Mouse (Mus musculus) stomach, embryonic 15.5 days (tissue): Measurements from ENCODE around the gene Serinc5. TPM values are rescaled to one million over a fixed set of nuclear protein-coding genes. Genes with fewer than 3 reads are reported as not detected.

Experiments used
- ATAC-seq: fragments of 200-750 bp; cut with Nextera tagmentation; 2 replicates; pipeline ENCODE4 v1.8.0; 2017; ENCODE audit warnings: low read depth, moderate number of reproducible peaks, moderate TSS enrichment; ENCODE audit not compliant: insufficient read depth, low FRiP score
- H3K27ac ChIP-seq: fragments of 300-500 bp; sonication (generic); 2 replicates; pipeline ENCODE4 v1.5.1; 2015; ENCODE audit warnings: mild to moderate bottlenecking, inconsistent platforms
- H3K27me3 ChIP-seq: fragments of 300-500 bp; sonication (generic); replicated peaks from 2 replicates; pipeline ENCODE4 v1.6.1; 2015; ENCODE audit warnings: inconsistent platforms
- H3K36me3 ChIP-seq: fragments of 300-500 bp; sonication (generic); 2 replicates; pipeline ENCODE4 v1.6.1; 2015; ENCODE audit warnings: inconsistent platforms
- H3K4me1 ChIP-seq: fragments of 300-500 bp; sonication (generic); 2 replicates; pipeline ENCODE4 v1.6.1; 2015; ENCODE audit warnings: inconsistent platforms
- H3K4me2 ChIP-seq: fragments of 300-500 bp; sonication (generic); 2 replicates; pipeline ENCODE4 v1.6.1; 2015; ENCODE audit warnings: mild to moderate bottlenecking, inconsistent platforms
- H3K4me3 ChIP-seq: fragments of 300-500 bp; sonication (generic); replicated peaks from 2 replicates; pipeline ENCODE4 v1.5.1; 2015; ENCODE audit warnings: inconsistent platforms
- H3K9ac ChIP-seq: fragments of 300-500 bp; sonication (generic); 2 replicates; pipeline ENCODE4 v1.6.1; 2015; ENCODE audit warnings: inconsistent platforms
- H3K9me3 ChIP-seq: fragments of 300-500 bp; sonication (generic); 2 replicates; pipeline ENCODE4 v1.6.1; 2016; ENCODE audit warnings: inconsistent platforms
- WGBS: fragments of 180-500 bp; shearing (Covaris S2); methylation state at CpG from one replicate; pipeline ENCODE4 v1.1.7; 2015; 5-methylcytosine and 5-hydroxymethylcytosine counted together
- polyA plus RNA-seq: library from polyadenylated mRNA; unstranded; fragments of >200 nt; fragmentation: Nextera tagmentation; extraction: Ambion mirVana; gene quantifications from 2 replicates; pipeline ENCODE4 v1.2.1, GENCODE M21; 2015

The Serinc5 gene
- polyA plus RNA-seq, 1 experiment from 2014 or later: 21.9 TPM

GRCm38 (mm10) chr13:92647695-92648094 is 36.8 kb downstream of the Serinc5 start:
- 44% methylated on average over 2 of the region's 2 CpGs for WGBS
- Histone ChIP-seq H3K4me2 (no peak overlapping the region), H3K36me3 (no peaks in the 10 kb centered on the region), H3K9me3 (no peaks in the 10 kb centered on the region), H3K9ac (no peak overlapping the region), H3K27ac (no peak overlapping the region), H3K27me3 (no peaks in the 10 kb centered on the region), H3K4me1 (peaks cover 12% of the 10 kb centered on the region; the same call in 1 of the 2 replicates), H3K4me3 (no peak overlapping the region)
- ATAC-seq: no peak

DNA sequence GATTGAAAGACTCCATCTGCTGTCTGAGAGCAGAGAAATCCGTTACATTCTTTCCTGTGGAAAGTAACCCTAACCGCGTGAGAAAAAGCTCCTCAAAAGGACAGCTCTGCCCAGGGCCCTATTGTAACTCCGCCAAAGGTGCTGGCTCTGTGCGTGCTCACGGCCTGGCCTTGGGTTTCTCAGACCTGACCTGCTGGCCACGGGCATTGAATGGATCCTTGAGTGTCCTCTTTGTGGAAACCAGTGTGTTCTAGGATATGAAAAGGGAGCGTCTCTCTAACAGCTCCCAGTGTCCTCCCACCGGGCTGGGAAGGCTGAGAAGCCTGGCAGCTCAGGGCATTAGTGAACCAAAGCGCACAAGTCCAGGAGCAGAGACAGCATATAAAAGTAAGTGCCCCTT is 38.2 kb downstream of the Serinc5 start:
- Histone ChIP-seq H3K4me3 (no peak overlapping the region), H3K9ac (no peak overlapping the region), H3K4me2 (no peak overlapping the region), H3K4me1 (peaks cover 18% of the 10 kb centered on the region), H3K27me3 (no peaks in the 10 kb centered on the region), H3K36me3 (no peaks in the 10 kb centered on the region), H3K9me3 (no peaks in the 10 kb centered on the region), H3K27ac (no peak overlapping the region)
- no peak for ATAC-seq
- 86% methylated on average over 10 of the region's 10 CpGs for WGBS

DNA sequence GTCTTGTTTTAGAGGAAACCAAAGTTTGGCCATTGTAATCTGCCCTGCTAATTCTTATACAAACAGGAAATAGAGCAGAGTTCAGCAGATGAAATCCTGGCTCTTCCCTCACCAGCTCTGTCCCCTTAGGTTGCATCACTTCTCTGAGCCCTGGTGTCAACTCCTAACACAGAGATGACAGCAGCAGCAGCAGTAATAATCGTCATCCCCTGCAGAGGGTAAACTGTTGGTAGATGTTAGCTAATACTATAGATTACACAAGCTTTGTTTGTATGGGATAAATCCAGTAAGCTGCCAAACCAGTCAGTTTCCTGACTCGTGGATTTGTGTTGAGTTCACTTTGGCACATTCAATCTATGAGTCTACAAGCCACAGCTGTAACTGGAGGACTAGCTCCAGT is 40.1 kb downstream of the Serinc5 start:
- peak; percentile 51; the same call in 1 of the 2 replicates for ATAC-seq
- 17% methylated on average over 2 of the region's 2 CpGs for WGBS
- Histone ChIP-seq H3K9ac (no peak overlapping the region), H3K27me3 (no peaks in the 10 kb centered on the region), H3K4me3 (no peak overlapping the region), H3K4me1 (peaks cover 18% of the 10 kb centered on the region), H3K4me2 (no peak overlapping the region), H3K9me3 (no peaks in the 10 kb centered on the region), H3K27ac (peak overlapping the region; percentile 28; the same call in 1 of the 2 replicates), H3K36me3 (no peaks in the 10 kb centered on the region)

- H3K9ac ChIP-seq: no peak overlapping the region
- H3K4me1 ChIP-seq: peaks cover 22% of the 10 kb centered on the region
- H3K4me2 ChIP-seq: no peak overlapping the region
- H3K4me3 ChIP-seq: no peak overlapping the region
- no peak overlapping the region for H3K27ac ChIP-seq
- 65% methylated on average over 2 of the region's 2 CpGs for WGBS
- H3K36me3 ChIP-seq: no peaks in the 10 kb centered on the region
- no peak for ATAC-seq
- no peaks in the 10 kb centered on the region for H3K27me3 ChIP-seq
- H3K9me3 ChIP-seq: no peaks in the 10 kb centered on the region
Observed at GRCm38 (mm10) chr13:92652498-92652897, 41.6 kb downstream of the Serinc5 start.

GRCm38 (mm10) chr13:92653283-92653682 is 42.4 kb downstream of the Serinc5 start:
- Histone ChIP-seq H3K9ac (no peak overlapping the region), H3K27ac (no peak overlapping the region; the same call in 1 of the 2 replicates)

DNA sequence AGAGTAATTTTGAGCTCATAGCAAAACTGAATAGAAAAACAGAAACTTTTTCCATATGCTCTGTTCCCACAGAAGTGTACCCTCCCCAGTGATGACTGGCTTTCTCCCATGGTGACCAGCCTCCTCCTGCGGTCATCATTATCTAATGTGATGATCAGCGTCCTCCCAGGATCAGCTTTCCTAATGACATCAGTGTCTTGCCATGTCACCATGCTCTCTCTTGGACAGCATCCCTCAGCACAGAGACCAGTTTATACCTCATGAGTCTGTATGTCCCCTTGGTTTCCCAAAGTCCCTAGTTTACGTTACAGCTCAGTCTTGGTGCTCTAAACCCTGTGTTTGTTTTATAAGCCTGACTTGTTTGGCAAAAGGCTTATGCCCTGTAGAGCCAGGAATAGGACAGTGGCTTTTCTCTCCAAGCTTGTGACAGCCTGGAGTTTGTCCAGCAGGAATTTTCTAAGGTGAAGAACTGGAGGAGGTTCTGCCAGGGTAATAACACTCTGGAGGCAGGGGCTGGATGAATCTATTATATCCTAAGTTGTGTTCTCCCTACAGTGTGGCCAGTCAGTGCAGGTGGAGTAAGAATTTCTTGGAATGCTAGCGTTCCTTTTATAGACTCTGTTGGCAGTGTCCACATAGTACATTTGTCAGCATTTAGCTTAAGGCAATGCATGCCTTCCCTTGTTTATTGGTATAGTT is 46.1 kb downstream of the Serinc5 start:
- H3K4me3 ChIP-seq: no peak overlapping the region
- H3K9me3 ChIP-seq: no peaks in the 10 kb centered on the region
- peaks cover 8% of the 10 kb centered on the region; the same call in 1 of the 2 replicates for H3K36me3 ChIP-seq
- H3K4me2 ChIP-seq: no peak overlapping the region
- peaks cover 19% of the 10 kb centered on the region for H3K4me1 ChIP-seq
- no peak overlapping the region for H3K9ac ChIP-seq
- no peaks in the 10 kb centered on the region for H3K27me3 ChIP-seq
- no peak overlapping the region for H3K27ac ChIP-seq
- ATAC-seq: no peak
- whole genome bisulfite sequencing: 49% methylated on average over 4 of the region's 4 CpGs

More at GRCm38 (mm10) chr13:92653283-92653682, 42.4 kb downstream of the Serinc5 start:
- H3K9me3 ChIP-seq: no peaks in the 10 kb centered on the region
- H3K36me3 ChIP-seq: no peaks in the 10 kb centered on the region
- no peak overlapping the region for H3K4me3 ChIP-seq
- 12% methylated on average over 5 of the region's 5 CpGs for WGBS
- no peaks in the 10 kb centered on the region for H3K27me3 ChIP-seq
- peak; percentile 64; the same call in 1 of the 2 replicates for ATAC-seq
- H3K4me1 ChIP-seq: peaks cover 27% of the 10 kb centered on the region
- H3K4me2 ChIP-seq: peak overlapping the region; percentile 1; the same call in 1 of the 2 replicates

GRCm38 (mm10) chr13:92659611-92660010 is 48.7 kb downstream of the Serinc5 start:
- peaks cover 12% of the 10 kb centered on the region for H3K4me1 ChIP-seq
- no peak for ATAC-seq
- H3K9me3 ChIP-seq: no peaks in the 10 kb centered on the region
- H3K4me2 ChIP-seq: no peak overlapping the region
- no peak overlapping the region for H3K27ac ChIP-seq
- no peaks in the 10 kb centered on the region for H3K27me3 ChIP-seq
- no peak overlapping the region for H3K4me3 ChIP-seq
- WGBS: 76% methylated on average over 3 of the region's 3 CpGs
- no peak overlapping the region for H3K9ac ChIP-seq
- peaks cover 8% of the 10 kb centered on the region; the same call in 1 of the 2 replicates for H3K36me3 ChIP-seq

GRCm38 (mm10) chr13:92662555-92663286 is 51.8 kb downstream of the Serinc5 start:
- Histone ChIP-seq H3K9me3 (no peaks in the 10 kb centered on the region), H3K27ac (0 out of 2 replicates have a peak overlapping the region, but pooled peaks have one; percentile 33), H3K4me3 (no peak overlapping the region), H3K9ac (no peak overlapping the region), H3K4me2 (no peak overlapping the region), H3K36me3 (peaks cover 8% of the 10 kb centered on the region; the same call in 1 of the 2 replicates), H3K27me3 (no peaks in the 10 kb centered on the region), H3K4me1 (peaks cover 6% of the 10 kb centered on the region; the same call in 1 of the 2 replicates)
- whole genome bisulfite sequencing: 56% methylated on average over 8 of the region's 8 CpGs
- ATAC-seq: peak; percentile 48; the same call in 1 of the 2 replicates

- Histone ChIP-seq H3K36me3 (peaks cover 8% of the 10 kb centered on the region; the same call in 1 of the 2 replicates), H3K4me1 (0 out of 2 replicates have a peak, but pooled peaks cover 3% of the 10 kb centered on the region), H3K4me2 (no peak overlapping the region), H3K4me3 (no peak overlapping the region), H3K9ac (no peak overlapping the region), H3K27me3 (no peaks in the 10 kb centered on the region), H3K27ac (no peak overlapping the region), H3K9me3 (no peaks in the 10 kb centered on the region)
- 69% methylated on average over 4 of the region's 4 CpGs for WGBS
- no peak for ATAC-seq
Observed at GRCm38 (mm10) chr13:92665008-92665407, 54.1 kb downstream of the Serinc5 start.

GRCm38 (mm10) chr13:92668214-92668985 is 57.5 kb downstream of the Serinc5 start:
- Histone ChIP-seq H3K9ac (no peak overlapping the region), H3K4me1 (no peaks in the 10 kb centered on the region), H3K36me3 (no peaks in the 10 kb centered on the region), H3K4me3 (no peak overlapping the region), H3K27me3 (no peaks in the 10 kb centered on the region), H3K9me3 (no peaks in the 10 kb centered on the region), H3K4me2 (no peak overlapping the region), H3K27ac (no peak overlapping the region)
- WGBS: 92% methylated on average over 6 of the region's 6 CpGs
- no peak for ATAC-seq

- Histone ChIP-seq H3K4me3 (no peak overlapping the region), H3K9me3 (no peaks in the 10 kb centered on the region), H3K4me1 (peaks cover 13% of the 10 kb centered on the region), H3K27me3 (no peaks in the 10 kb centered on the region), H3K4me2 (no peak overlapping the region), H3K36me3 (no peaks in the 10 kb centered on the region), H3K9ac (no peak overlapping the region), H3K27ac (no peak overlapping the region)
- no peak for ATAC-seq
- 65% methylated on average over 1 of the region's 1 CpGs for WGBS
Observed at GRCm38 (mm10) chr13:92671727-92672126, 60.8 kb downstream of the Serinc5 start.
